Mouse (Mus musculus) megakaryocyte, embryonic 14.5 days (primary cell): ENCODE data around the gene Cd320. TPM values are rescaled to one million over a fixed set of nuclear protein-coding genes. Genes with fewer than 3 reads are reported as not detected.
"Not testable (repeated sequence)": the region's sequence is repeated elsewhere in the genome, so short reads cannot be mapped to it uniquely, and the experiment has no call there.

Experiments
- H3K27me3 ChIP-seq: replicated peaks from 2 replicates; pipeline ENCODE3; 2012; ENCODE audit warnings: inconsistent platforms
- H3K36me3 ChIP-seq: replicated peaks from 2 replicates; pipeline ENCODE3; 2012; ENCODE audit warnings: low read length, inconsistent platforms, mixed read lengths
- H3K4me1 ChIP-seq: 2 replicates; pipeline ENCODE4 v1.6.1; 2012; ENCODE audit warnings: inconsistent platforms
- H3K4me3 ChIP-seq: replicated peaks from 2 replicates; pipeline ENCODE3; 2012; ENCODE audit warnings: moderate library complexity, mild to moderate bottlenecking, inconsistent platforms
- H3K9me3 ChIP-seq: 2 replicates; pipeline ENCODE4 v1.6.1; 2012; ENCODE audit warnings: inconsistent platforms
- FLI1 ChIP-seq: IDR thresholded peaks from 2 replicates; pipeline ENCODE4 v1.6.1; 2012; ENCODE audit warnings: low read length, inconsistent platforms, mixed read lengths
- GATA1 ChIP-seq: IDR thresholded peaks from 3 replicates; pipeline ENCODE4 v1.6.1; 2012; ENCODE audit warnings: mixed read lengths, low read length, inconsistent platforms, borderline replicate concordance
- polyA plus RNA-seq: library from polyadenylated mRNA; stranded (reverse); fragments of >175 nt; gene quantifications from 2 replicates; pipeline ENCODE4 v1.2.3, GENCODE M21; 2012; ENCODE audit warnings: low replicate concordance; ENCODE audit not compliant: insufficient read depth

Cd320 gene
- polyA plus RNA-seq, 1 experiment, result 16.0 TPM

DNA sequence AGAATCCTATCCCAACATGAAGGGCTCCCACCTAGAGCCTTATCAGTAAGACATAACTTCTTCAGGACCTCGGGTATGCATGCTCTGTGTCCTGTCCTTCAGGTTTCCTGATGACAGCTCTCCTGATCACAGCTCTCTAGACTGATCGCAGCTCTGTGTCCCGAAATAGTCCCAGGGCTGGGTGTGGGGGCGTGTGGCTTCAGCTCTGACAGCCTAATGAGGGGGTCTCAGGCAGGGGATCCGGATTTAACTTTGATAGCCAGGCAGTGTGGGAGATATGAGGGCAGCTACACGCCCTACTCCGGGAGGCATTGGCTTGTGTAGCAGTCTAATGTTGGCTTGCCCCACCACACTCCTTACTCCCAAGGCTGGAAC, 31.8 kb upstream of the Cd320 start:
- no peaks in the 10 kb centered on the region for H3K9me3 ChIP-seq
- H3K27me3 ChIP-seq, result peaks cover 5% of the 10 kb centered on the region
- H3K4me3 ChIP-seq, result peak overlapping the region; percentile 92
- no peak for TF ChIP-seq GATA1
- TF ChIP-seq FLI1, result no peak
- peaks cover 36% of the 10 kb centered on the region for H3K4me1 ChIP-seq
- H3K36me3 ChIP-seq, result no peaks in the 10 kb centered on the region

DNA sequence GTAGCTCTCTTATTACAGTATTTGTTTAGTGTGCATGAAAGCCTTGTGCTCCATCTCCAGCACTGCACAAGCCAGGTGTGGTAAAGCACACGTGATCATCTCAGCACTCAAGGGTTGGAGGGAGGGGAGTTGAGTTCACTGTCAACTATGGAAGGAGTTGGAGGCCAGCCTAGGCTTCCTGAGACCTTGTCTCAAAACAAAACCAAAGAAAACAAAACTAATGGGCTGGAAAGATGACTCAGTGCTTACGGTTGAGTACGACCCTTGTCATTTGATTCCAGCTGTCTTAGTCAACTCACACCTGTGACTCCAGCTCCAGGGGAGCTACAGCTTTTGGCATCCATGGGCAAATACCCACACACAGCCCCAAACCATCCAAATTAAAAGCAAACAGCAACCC, 30.4 kb upstream of the Cd320 start:
- peaks cover 3% of the 10 kb centered on the region for H3K27me3 ChIP-seq
- no peaks in the 10 kb centered on the region for H3K36me3 ChIP-seq
- TF ChIP-seq FLI1, result no peak
- no peak for TF ChIP-seq GATA1
- peaks cover 45% of the 10 kb centered on the region for H3K4me1 ChIP-seq
- no peaks in the 10 kb centered on the region for H3K9me3 ChIP-seq
- peak overlapping the region; percentile 57 for H3K4me3 ChIP-seq

DNA sequence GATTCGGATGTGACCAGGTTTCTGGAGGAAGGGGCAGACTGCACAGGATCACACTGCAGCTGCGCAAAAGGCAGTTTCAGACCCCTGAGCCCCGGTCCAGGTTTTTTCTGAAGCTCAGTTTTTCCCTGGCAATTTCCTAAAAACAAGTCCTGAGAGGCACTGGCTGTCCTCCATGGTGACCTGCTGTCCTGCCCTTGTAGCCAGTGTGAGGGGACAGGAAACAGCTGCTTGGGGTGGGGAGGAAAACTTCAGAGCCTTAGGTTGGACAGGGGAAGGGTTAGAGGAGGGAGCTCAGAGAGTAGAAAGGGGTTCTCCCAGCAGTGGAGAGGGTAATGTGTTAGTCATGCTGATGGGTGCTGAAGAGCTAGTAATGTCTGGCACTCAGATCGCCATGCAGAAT, 29.9 kb upstream of the Cd320 start:
- Histone ChIP-seq H3K27me3 (peaks cover 3% of the 10 kb centered on the region), H3K9me3 (no peaks in the 10 kb centered on the region), H3K4me3 (peak overlapping the region; percentile 56), H3K36me3 (no peaks in the 10 kb centered on the region), H3K4me1 (peaks cover 48% of the 10 kb centered on the region)
- TF ChIP-seq GATA1 (no peak), FLI1 (no peak)

DNA sequence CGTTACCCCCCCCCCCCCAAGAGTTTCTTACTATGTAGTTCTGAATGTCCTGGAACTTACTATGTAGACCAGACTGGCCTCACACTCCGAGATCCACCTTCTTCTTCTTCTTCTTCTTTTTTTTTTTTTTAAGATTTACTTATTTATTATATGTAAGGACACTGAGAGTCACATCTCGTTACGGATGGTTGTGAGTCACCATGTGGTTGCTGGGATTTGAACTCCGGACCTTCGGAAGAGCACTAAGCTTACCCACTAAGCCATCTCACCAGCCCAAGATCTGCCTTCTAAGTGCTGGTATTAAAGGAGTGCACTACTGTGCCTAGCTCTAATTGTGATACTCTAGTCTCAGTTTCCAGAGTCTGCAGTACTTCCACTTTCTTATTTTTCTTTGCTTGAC, 27.5 kb upstream of the Cd320 start:
- Histone ChIP-seq H3K4me1 (peaks cover 66% of the 10 kb centered on the region), H3K36me3 (peaks cover 22% of the 10 kb centered on the region), H3K9me3 (no peaks in the 10 kb centered on the region), H3K27me3 (peaks cover 3% of the 10 kb centered on the region), H3K4me3 (no peak overlapping the region)
- TF ChIP-seq FLI1 (no peak), GATA1 (no peak)

DNA sequence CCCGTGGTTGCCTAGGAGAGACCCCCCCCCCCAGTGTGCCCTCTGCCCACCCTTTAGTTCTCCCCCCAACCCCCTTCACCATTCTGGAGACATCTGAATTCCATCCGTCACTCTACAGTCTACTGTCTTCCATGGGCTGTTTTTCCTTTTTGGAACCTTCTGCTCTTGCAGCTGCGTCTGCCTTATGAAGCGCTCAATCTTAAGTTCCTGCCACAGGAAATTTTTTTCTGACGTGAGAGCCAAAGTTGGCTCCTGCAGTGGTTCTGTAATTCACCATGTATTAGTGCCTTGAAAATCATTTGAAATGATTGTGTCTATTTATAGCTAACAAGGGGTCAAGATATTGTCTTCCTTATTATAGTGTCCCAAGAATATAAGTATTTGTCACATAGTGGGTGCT, 26.3 kb upstream of the Cd320 start:
- peaks cover 67% of the 10 kb centered on the region for H3K4me1 ChIP-seq
- H3K36me3 ChIP-seq, result peaks cover 34% of the 10 kb centered on the region
- H3K4me3 ChIP-seq, result peak overlapping the region; percentile 96
- H3K27me3 ChIP-seq, result peaks cover 3% of the 10 kb centered on the region
- H3K9me3 ChIP-seq, result no peaks in the 10 kb centered on the region
- TF ChIP-seq GATA1 (no peak), FLI1 (no peak)

DNA sequence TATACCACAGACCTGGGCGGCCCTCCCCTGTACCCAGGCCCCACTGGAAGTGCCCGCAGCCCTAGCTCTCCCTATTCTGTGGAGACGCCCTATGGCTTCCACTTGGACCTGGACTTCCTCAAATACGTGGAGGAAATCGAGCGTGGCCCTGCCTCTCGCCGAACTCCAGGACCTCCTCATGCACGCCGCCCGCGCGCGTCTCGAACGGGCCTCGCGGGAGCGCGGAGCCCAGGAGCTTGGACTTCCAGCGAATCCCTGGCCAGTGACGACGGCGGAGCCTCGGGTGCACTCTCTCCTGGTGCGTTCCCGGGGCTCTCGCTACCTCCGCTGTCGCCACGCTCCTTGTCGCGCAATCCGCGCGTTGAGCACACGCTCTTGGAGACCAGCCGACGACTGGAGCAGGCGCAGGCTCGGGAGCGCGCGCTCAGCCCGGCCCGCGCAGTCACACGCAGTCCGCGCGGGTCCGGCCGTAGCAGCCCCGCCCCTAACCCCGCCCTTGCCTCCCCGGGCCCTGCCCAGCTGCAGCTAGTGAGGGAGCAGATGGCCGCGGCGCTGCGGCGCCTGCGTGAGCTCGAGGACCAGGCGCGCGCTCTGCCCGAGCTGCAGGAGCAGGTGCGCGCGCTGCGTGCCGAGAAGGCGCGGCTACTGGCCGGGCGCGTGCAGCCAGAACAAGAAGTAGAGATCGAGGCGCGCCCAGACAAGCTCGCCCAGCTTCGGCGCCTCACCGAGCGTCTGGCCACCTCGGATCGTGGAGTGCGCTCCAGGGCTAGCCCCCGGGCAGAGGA, 25.5 kb upstream of the Cd320 start:
- no peaks in the 10 kb centered on the region for H3K9me3 ChIP-seq
- H3K4me1 ChIP-seq, result peaks cover 67% of the 10 kb centered on the region
- H3K36me3 ChIP-seq, result peaks cover 42% of the 10 kb centered on the region
- peaks cover 3% of the 10 kb centered on the region for H3K27me3 ChIP-seq
- peak overlapping the region; percentile 96 for H3K4me3 ChIP-seq
- no peak for TF ChIP-seq GATA1
- TF ChIP-seq FLI1, result no peak

DNA sequence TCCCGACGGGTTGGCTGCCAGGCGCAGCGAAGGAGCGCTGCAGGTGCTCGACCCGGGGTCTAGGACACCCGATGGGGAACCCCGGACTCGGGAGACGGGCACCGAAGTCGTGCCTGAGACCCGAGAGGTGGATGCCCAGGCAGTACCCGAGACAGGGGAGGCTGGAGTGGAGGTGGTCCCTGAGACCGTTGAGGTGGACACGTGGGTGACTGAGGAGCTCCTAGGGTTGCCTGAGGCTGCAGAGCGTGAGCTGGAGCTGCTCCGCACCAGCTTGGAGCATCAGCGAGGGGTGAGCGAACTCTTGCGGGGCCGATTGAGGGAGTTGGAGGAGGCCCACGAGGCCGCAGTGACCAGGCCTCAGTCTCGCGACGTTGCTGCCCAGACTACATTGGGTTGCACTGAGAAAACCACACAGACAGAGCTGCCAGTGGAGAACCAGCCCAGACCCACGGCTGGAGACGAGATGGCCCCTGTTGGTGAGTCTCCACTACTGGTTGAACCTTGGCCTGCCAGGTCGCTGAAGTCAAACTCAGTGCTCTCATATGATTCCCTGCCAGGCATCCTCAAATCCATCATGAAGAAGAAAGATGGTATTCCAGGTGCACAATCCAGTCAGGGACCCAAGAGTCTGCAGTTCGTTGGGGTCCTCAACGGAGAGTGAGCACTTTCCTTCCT, 24.8 kb upstream of the Cd320 start:
- Histone ChIP-seq H3K36me3 (peaks cover 49% of the 10 kb centered on the region), H3K9me3 (no peaks in the 10 kb centered on the region), H3K4me3 (peak overlapping the region; percentile 96), H3K4me1 (peaks cover 67% of the 10 kb centered on the region), H3K27me3 (peaks cover 3% of the 10 kb centered on the region)
- TF ChIP-seq FLI1, result no peak
- no peak for TF ChIP-seq GATA1

DNA sequence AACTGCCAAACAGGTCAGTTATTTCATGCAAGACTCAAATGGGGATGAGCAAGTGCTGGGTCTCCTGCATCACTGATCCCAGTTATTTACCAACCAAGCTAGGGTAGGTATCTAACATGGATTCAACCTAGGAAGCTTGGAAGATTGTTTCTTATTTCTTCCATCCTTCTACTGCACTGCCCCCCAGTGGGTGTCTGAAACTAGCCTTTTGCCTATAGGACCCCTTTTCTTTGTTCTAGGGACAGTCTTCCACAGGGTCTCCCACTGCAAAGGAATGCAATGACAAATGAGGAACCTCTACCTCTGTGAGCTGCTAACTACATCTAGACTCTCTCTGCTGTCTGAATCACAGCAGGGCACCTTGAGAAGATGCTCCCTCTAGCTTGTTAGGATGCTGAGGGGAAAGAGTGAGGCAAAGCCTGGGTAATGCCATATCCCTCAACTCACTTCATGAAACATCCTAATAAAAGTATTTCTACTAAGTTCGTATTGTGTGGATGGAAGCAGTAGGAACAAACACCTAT, 20.4 kb upstream of the Cd320 start:
- peaks cover 63% of the 10 kb centered on the region for H3K36me3 ChIP-seq

DNA sequence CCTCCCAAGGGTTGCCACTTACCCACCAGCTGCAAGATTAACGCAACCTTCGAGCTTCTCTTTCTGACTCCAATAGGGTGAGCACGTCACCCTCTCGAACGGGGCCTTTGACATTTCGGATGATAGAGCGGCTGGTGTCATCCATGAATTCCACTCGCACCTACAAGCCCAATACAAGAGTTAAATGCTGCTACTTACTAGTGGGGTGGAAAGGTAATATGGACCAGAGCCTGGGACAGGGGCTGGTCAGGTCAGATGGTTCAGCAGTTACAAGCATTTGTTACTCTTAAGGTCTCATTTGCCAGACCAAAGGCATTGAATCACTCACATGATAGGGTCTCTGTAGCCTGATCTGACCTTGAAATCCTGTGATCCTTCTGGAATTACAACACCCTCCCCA, 19.7 kb upstream of the Cd320 start:
- Histone ChIP-seq H3K36me3 (peaks cover 69% of the 10 kb centered on the region), H3K4me3 (peak overlapping the region; percentile 95), H3K4me1 (peaks cover 74% of the 10 kb centered on the region)
- H3K9me3 ChIP-seq, H3K27me3 ChIP-seq: not testable (repeated sequence)

More for the DNA sequence above, 20.4 kb upstream of the Cd320 start:
- Histone ChIP-seq H3K27me3 (no peaks in the 10 kb centered on the region), H3K9me3 (no peaks in the 10 kb centered on the region), H3K4me1 (peaks cover 74% of the 10 kb centered on the region), H3K4me3 (peak overlapping the region; percentile 31)
- no peak for TF ChIP-seq FLI1
- no peak for TF ChIP-seq GATA1
